Mouse (Mus musculus) retina, postnatal 1 day (tissue): ENCODE data around the gene Carmil2.
A peak's percentile ranks its signal among the peaks of the same experiment; 100 is the strongest.

ENCODE experiments used
- DNase-seq: peaks from one replicate; pipeline ENCODE4 v3.0.0-alpha.2; 2012

Carmil2 gene

GRCm38 (mm10) chr8:105697196-105697780 lies 11.2 kb downstream of the Carmil2 start:
- no peak for DNase-seq

- no peak for DNase-seq
Observed at GRCm38 (mm10) chr8:105698734-105699133, 12.7 kb downstream of the Carmil2 start.

- DNase-seq = no peak
Observed at GRCm38 (mm10) chr8:105699488-105700215, 13.6 kb downstream of the Carmil2 start.

- DNase-seq = no peak
Observed at GRCm38 (mm10) chr8:105700566-105700965, 14.5 kb downstream of the Carmil2 start.

- DNase-seq = peak; percentile 97
Observed at GRCm38 (mm10) chr8:105700966-105701824, 15.1 kb downstream of the Carmil2 start, which contains the start of the genes Acd and Pard6a. Gene Acd (minus strand): TSS chr8:105701102. Gene Pard6a (plus strand): TSS chr8:105701148.

- DNase-seq = no peak
Observed at GRCm38 (mm10) chr8:105702001-105702401, 15.9 kb downstream of the Carmil2 start.

- no peak for DNase-seq
Observed at GRCm38 (mm10) chr8:105702731-105703415, 16.8 kb downstream of the Carmil2 start.

GRCm38 (mm10) chr8:105704146-105704812 lies 18.2 kb downstream of the Carmil2 start:
- peak; percentile 27 for DNase-seq

GRCm38 (mm10) chr8:105704955-105705354 lies 18.9 kb downstream of the Carmil2 start:
- no peak for DNase-seq

- no peak for DNase-seq
Observed at GRCm38 (mm10) chr8:105706426-105706825, 20.4 kb downstream of the Carmil2 start.

GRCm38 (mm10) chr8:105707498-105708403 lies 21.7 kb downstream of the Carmil2 start, which contains the start of the genes 4933405L10Rik and Enkd1:
Gene 4933405L10Rik (plus strand): TSS chr8:105707655.
Gene Enkd1 (minus strand): TSS chr8:105708210.
- DNase-seq = peak; percentile 97

GRCm38 (mm10) chr8:105708675-105709074 lies 22.6 kb downstream of the Carmil2 start:
- DNase-seq = no peak

GRCm38 (mm10) chr8:105709317-105709716 lies 23.2 kb downstream of the Carmil2 start:
- no peak for DNase-seq

- DNase-seq = no peak
Observed at GRCm38 (mm10) chr8:105712286-105712685, 26.2 kb downstream of the Carmil2 start.

GRCm38 (mm10) chr8:105714139-105714538 lies 28.1 kb downstream of the Carmil2 start:
- DNase-seq = peak; percentile 92

GRCm38 (mm10) chr8:105715042-105715441 lies 29.0 kb downstream of the Carmil2 start:
- no peak for DNase-seq

- no peak for DNase-seq
Observed at GRCm38 (mm10) chr8:105716302-105716945, 30.4 kb downstream of the Carmil2 start.

GRCm38 (mm10) chr8:105719637-105720036 lies 33.6 kb downstream of the Carmil2 start:
- no peak for DNase-seq

- no peak for DNase-seq
Observed at GRCm38 (mm10) chr8:105722861-105723260, 36.8 kb downstream of the Carmil2 start.

GRCm38 (mm10) chr8:105725726-105726125 lies 39.7 kb downstream of the Carmil2 start:
- no peak for DNase-seq
